Mouse (Mus musculus) megakaryocyte, embryonic 14.5 days (primary cell): ENCODE data around the gene Ntn1.

ENCODE experiments used
- FLI1 ChIP-seq: IDR thresholded peaks from 2 replicates; pipeline ENCODE4 v1.6.1; 2012; ENCODE audit warnings: low read length, inconsistent platforms, mixed read lengths
- GATA1 ChIP-seq: IDR thresholded peaks from 3 replicates; pipeline ENCODE4 v1.6.1; 2012; ENCODE audit warnings: mixed read lengths, low read length, inconsistent platforms, borderline replicate concordance

- TF ChIP-seq GATA1 (no peak), FLI1 (no peak)
Observed at GRCm38 (mm10) chr11:68381833-68382232, 18.8 kb downstream of the Ntn1 start.
